Mouse (Mus musculus) E14TG2a.4 (cell line): ENCODE data around the gene Mrpl43.

Source experiments
- CTCF ChIP-seq: conservative IDR thresholded peaks from 2 replicates; pipeline ENCODE4 v1.5.1; 2014; ENCODE audit warnings: low read length
- POU5F1 ChIP-seq: IDR thresholded peaks from 2 replicates; pipeline ENCODE4 v1.6.1; 2014; ENCODE audit warnings: low read length, borderline replicate concordance

GRCm38 (mm10) chr19:44976636-44977035, 29.6 kb downstream of the Mrpl43 start:
- TF ChIP-seq CTCF (no peak), POU5F1 (no peak)
